9 mouse cellular contexts compared by ENCODE assay signal in the genomic region with DNA sequence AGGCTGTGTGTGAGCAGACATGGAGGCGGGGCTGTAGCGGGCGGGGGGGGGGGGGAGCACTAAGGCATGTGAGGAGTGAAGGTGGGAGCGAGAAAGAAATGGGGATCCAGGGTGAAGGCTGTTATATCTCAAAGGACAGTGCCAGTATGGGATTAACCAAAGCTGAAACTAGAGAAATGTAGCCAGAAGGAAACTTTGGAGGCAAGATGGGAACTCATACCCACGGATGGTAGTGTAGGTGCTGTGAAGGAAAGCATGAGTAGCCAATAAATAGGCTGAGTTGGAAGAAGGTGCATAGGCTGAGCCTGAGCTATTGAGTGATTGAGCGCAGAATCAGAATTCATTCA. TPM values are rescaled to one million over a fixed set of nuclear protein-coding genes. Genes with fewer than 3 reads are reported as not detected.
DNase-seq lines count a peak whose midpoint lies in the region; ATAC-seq and TF ChIP-seq lines count a peak whose summit lies in the region.
"Had no signal": no experiment of that assay in that cellular context is flagged by ENCODE, and none has a peak within 500 bp of the region (broad histone marks: within the 10 kb centered on the region; RNA-seq: fewer than 3 reads in every experiment).

No protein-coding gene starts in this region.

- peak overlapping the region; percentile 61 for H3K4me2 ChIP-seq in intestine, postnatal 0 days (replicated peaks; ENCODE audit: low read depth)
- peak overlapping the region; percentile 50 for H3K4me2 ChIP-seq in neural tube, embryonic 13.5 days

- no peaks in the 10 kb centered on the region for H3K9me3 ChIP-seq in intestine, postnatal 0 days (ENCODE audit: control insufficient read depth)
- no peaks in the 10 kb centered on the region for H3K9me3 ChIP-seq in neural tube, embryonic 13.5 days

- no peak overlapping the region for H3K9ac ChIP-seq in liver, adult 2 months (ENCODE audit: low read depth, low read length)
- H3K9ac ChIP-seq in intestine, postnatal 0 days (ENCODE audit: low read depth, low read length), result no peak overlapping the region
- H3K9ac ChIP-seq in neural tube, embryonic 13.5 days, result peak overlapping the region; percentile 57

- no peaks in the 10 kb centered on the region for H3K36me3 ChIP-seq in liver, adult 2 months (ENCODE audit: control insufficient read depth, insufficient read depth, low read length)
- H3K36me3 ChIP-seq in intestine, postnatal 0 days (ENCODE audit: control insufficient read depth, insufficient read depth), result no peaks in the 10 kb centered on the region
- H3K36me3 ChIP-seq in neural tube, embryonic 13.5 days, result no peaks in the 10 kb centered on the region

- no peak overlapping the region for H3K27ac ChIP-seq in liver, adult 2 months (replicated peaks; ENCODE audit: insufficient read depth, low read depth, low read length)
- peak overlapping the region; percentile 37; the same call in 1 of the 2 replicates for H3K27ac ChIP-seq in embryonic fibroblast, embryonic 13.5 days (ENCODE audit: insufficient read depth, low read length)
- no peak overlapping the region for H3K27ac ChIP-seq in intestine, postnatal 0 days (ENCODE audit: low read depth, low read length)
- peak overlapping the region; percentile 89 for H3K27ac ChIP-seq in neural tube, embryonic 13.5 days (replicated peaks)

- TF ChIP-seq CTCF in liver, adult 2 months (IDR thresholded peaks at IDR 0.05; ENCODE audit: low read depth, low read length), result no peak
- TF ChIP-seq CTCF in embryonic fibroblast, embryonic 13.5 days (IDR thresholded peaks at IDR 0.05; ENCODE audit: borderline replicate concordance, insufficient read depth, low read length), result no peak
- no peak for TF ChIP-seq CTCF in intestine, postnatal 0 days (IDR thresholded peaks at IDR 0.05; ENCODE audit: low read depth)

- DNase-seq in liver, adult 2 months (ENCODE audit: extremely low read depth, low read depth, low spot score), result no peak
- DNase-seq in liver, result no peak
- no peak for DNase-seq in thymus, postnatal 10 days (ENCODE audit: low spot score in 2 of 2)
- DNase-seq in left cerebral cortex, postnatal 4 days, result no peak
- no peak for DNase-seq in testis, postnatal 14 days (ENCODE audit: low spot score)

- H3K27me3 ChIP-seq in liver, adult 2 months (ENCODE audit: control insufficient read depth, insufficient read depth, low read length), result no peaks in the 10 kb centered on the region
- H3K27me3 ChIP-seq in intestine, postnatal 0 days (replicated peaks; ENCODE audit: control insufficient read depth, insufficient read depth, low read length), result no peaks in the 10 kb centered on the region
- no peaks in the 10 kb centered on the region for H3K27me3 ChIP-seq in neural tube, embryonic 13.5 days

- H3K4me3 ChIP-seq in liver, adult 2 months (ENCODE audit: insufficient read depth, low read depth, low read length), result peak overlapping the region; percentile 22; the same call in 1 of the 2 replicates
- H3K4me3 ChIP-seq in embryonic fibroblast, embryonic 13.5 days (ENCODE audit: insufficient read depth, low read length), result peak overlapping the region; percentile 73
- H3K4me3 ChIP-seq in intestine, postnatal 0 days (ENCODE audit: low read depth, low read length), result peak overlapping the region; percentile 58
- H3K4me3 ChIP-seq in neural tube, embryonic 13.5 days, result peak overlapping the region; percentile 52

- intact Hi-C loops in left cerebral cortex, postnatal 4 days (cut with DNase I), result loop anchor here (10.0 kb wide), 1 partner anchor 100 kb away; no protein-coding TSS in a partner anchor

- no peaks in the 10 kb centered on the region for H3K79me2 ChIP-seq in liver, adult 2 months (ENCODE audit: control insufficient read depth, insufficient read depth, low read length)

- ATAC-seq in intestine, postnatal 0 days, result no peak
- ATAC-seq in neural tube, embryonic 13.5 days (ENCODE audit: low read depth), result no peak; the same call in 1 of the 2 replicates

- TF ChIP-seq POLR2A in liver, adult 2 months (IDR thresholded peaks at IDR 0.05; ENCODE audit: extremely low read depth, insufficient read depth, low read length), result no peak
- 0 out of 2 replicates have a peak, but pooled peaks have one; percentile 4 for TF ChIP-seq POLR2A in embryonic fibroblast, embryonic 13.5 days (IDR thresholded peaks at IDR 0.05; ENCODE audit: low read depth, low read length)

- peaks cover 11% of the 10 kb centered on the region for H3K4me1 ChIP-seq in liver, adult 2 months (ENCODE audit: control insufficient read depth, insufficient read depth, low read length)
- no peaks in the 10 kb centered on the region for H3K4me1 ChIP-seq in embryonic fibroblast, embryonic 13.5 days (ENCODE audit: control insufficient read depth, insufficient read depth, low read length)
- H3K4me1 ChIP-seq in intestine, postnatal 0 days (replicated peaks; ENCODE audit: control insufficient read depth, insufficient read depth, low read length), result no peaks in the 10 kb centered on the region
- peaks cover 35% of the 10 kb centered on the region for H3K4me1 ChIP-seq in neural tube, embryonic 13.5 days (replicated peaks)

- 6% methylated on average over 6 of the region's 6 CpGs for WGBS in liver, adult 2 months
- 25% methylated on average over 5 of the region's 6 CpGs for WGBS in intestine, postnatal 0 days
- 43% methylated on average over 4 of the region's 6 CpGs for WGBS in neural tube, embryonic 13.5 days

RNA-seq across cellular contexts. Expression of a gene that starts 0.8 kb away (rescaled TPM):
- total RNA-seq in liver, adult 2 months (2014; rRNA removed), result 0.74 and 0.81 TPM in 2 replicates
- 0.50 and 0.80 TPM in 2 replicates for polyA plus RNA-seq in liver, adult 2 months (2012; rRNA removed)
- polyA plus RNA-seq in embryonic fibroblast, embryonic 13.5 days (2011; ENCODE audit: insufficient read length, low read depth, missing spikeins), result 2.9 and 3.1 TPM in 2 replicates
- 0.56 and 0.83 TPM in 2 replicates for polyA plus RNA-seq in intestine, postnatal 0 days (2015; fragmentation: Nextera tagmentation; extraction: Ambion mirVana)
- 4.6 and 5.4 TPM in 2 replicates for polyA plus RNA-seq in neural tube, embryonic 13.5 days (2015; fragmentation: Nextera tagmentation; extraction: Ambion mirVana)
- 10 to 100 TPM in 1 of 2 experiments, 1 to 10 TPM in 1; 9.2 to 10.0 TPM for total RNA-seq in left cerebral cortex, postnatal 4 days (2021)

RNA-seq across cellular contexts. Expression of a gene that starts 1.4 kb away (rescaled TPM):
- total RNA-seq in liver, adult 2 months (2014; rRNA removed), result not detected in 2 replicates
- 0.07 TPM in 1 of 2 replicates, not detected in the other for polyA plus RNA-seq in liver, adult 2 months (2012; rRNA removed)
- not detected in 2 replicates for polyA plus RNA-seq in embryonic fibroblast, embryonic 13.5 days (2011; ENCODE audit: insufficient read length, low read depth, missing spikeins)
- 0.05 TPM in 1 of 2 replicates, not detected in the other for polyA plus RNA-seq in intestine, postnatal 0 days (2015; fragmentation: Nextera tagmentation; extraction: Ambion mirVana)
- polyA plus RNA-seq in neural tube, embryonic 13.5 days (2015; fragmentation: Nextera tagmentation; extraction: Ambion mirVana), result 0.14 TPM in 1 of 2 replicates, not detected in the other
- total RNA-seq in left cerebral cortex, postnatal 4 days (2021), result under 1 TPM in 1 of 2 experiments, not detected in 1; 0.26 TPM
- total RNA-seq: adrenal gland, adult 8-10 months had no signal

RNA-seq across cellular contexts. Expression of a gene that starts 30.5 kb away (rescaled TPM):
- total RNA-seq in liver, adult 2 months (2014; rRNA removed), result 9.1 and 13.2 TPM in 2 replicates
- polyA plus RNA-seq in liver, adult 2 months (2012; rRNA removed), result 10.8 and 12.3 TPM in 2 replicates
- 12.8 and 14.3 TPM in 2 replicates for polyA plus RNA-seq in embryonic fibroblast, embryonic 13.5 days (2011; ENCODE audit: insufficient read length, low read depth, missing spikeins)
- polyA plus RNA-seq in intestine, postnatal 0 days (2015; fragmentation: Nextera tagmentation; extraction: Ambion mirVana), result 21.9 and 24.8 TPM in 2 replicates
- polyA plus RNA-seq in neural tube, embryonic 13.5 days (2015; fragmentation: Nextera tagmentation; extraction: Ambion mirVana), result 28.0 and 29.6 TPM in 2 replicates
- 10 to 100 TPM; 24.8 to 26.3 TPM for total RNA-seq in left cerebral cortex, postnatal 4 days (2021)

RNA-seq across cellular contexts. Expression of a gene that starts 32.0 kb away (rescaled TPM):
- under 0.01 TPM in 2 replicates for total RNA-seq in liver, adult 2 months (2014; rRNA removed)
- 0.04 TPM in 2 replicates for polyA plus RNA-seq in liver, adult 2 months (2012; rRNA removed)
- polyA plus RNA-seq in embryonic fibroblast, embryonic 13.5 days (2011; ENCODE audit: insufficient read length, low read depth, missing spikeins), result not detected in 2 replicates
- not detected in 2 replicates for polyA plus RNA-seq in intestine, postnatal 0 days (2015; fragmentation: Nextera tagmentation; extraction: Ambion mirVana)
- polyA plus RNA-seq in neural tube, embryonic 13.5 days (2015; fragmentation: Nextera tagmentation; extraction: Ambion mirVana), result 0.11 and 0.13 TPM in 2 replicates
- total RNA-seq in left cerebral cortex, postnatal 4 days (2021), result under 1 TPM in 1 of 2 experiments, not detected in 1; 0.22 TPM
- total RNA-seq: adrenal gland, adult 8-10 months had no signal

Comparison
In these comparisons a context has a peak if more than half of its experiments do, and no peak if none do; other contexts are left out.
1. H3K27ac ChIP-seq: peak in embryonic fibroblast, embryonic 13.5 days (single experiment) and neural tube, embryonic 13.5 days (single experiment); none in liver, adult 2 months (single experiment) and intestine, postnatal 0 days (single experiment).
2. H3K4me3 ChIP-seq: peak in every context shown above with its lines; median percentile 73 in embryonic fibroblast, embryonic 13.5 days; 58 in intestine, postnatal 0 days; 52 in neural tube, embryonic 13.5 days; 22 in liver, adult 2 months.